Mouse (Mus musculus): ENCODE data around the gene Cacna1f.

Gene Cacna1f

DNA sequence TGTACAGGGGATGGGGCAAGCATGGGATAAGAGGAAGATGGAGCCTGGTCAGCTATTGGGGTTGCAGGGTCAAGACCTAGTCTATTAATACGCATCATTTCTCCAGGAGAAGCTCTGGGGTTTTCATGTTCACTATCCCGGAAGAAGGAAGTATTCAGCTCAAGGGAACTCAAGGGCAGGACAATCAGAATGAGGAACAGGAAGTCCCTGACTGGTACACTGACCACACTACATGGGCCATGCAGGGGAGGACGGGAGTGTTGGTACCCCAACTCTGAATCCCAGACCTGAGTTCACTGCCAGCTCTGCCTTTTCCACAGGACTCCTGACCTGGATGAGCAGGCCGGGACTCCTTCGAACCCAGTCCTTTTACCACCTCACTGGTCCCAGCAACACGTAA, 25.7 kb downstream of the Cacna1f start:
- no peak for DNase-seq (ENCODE audit: low read depth, low spot score)

DNA sequence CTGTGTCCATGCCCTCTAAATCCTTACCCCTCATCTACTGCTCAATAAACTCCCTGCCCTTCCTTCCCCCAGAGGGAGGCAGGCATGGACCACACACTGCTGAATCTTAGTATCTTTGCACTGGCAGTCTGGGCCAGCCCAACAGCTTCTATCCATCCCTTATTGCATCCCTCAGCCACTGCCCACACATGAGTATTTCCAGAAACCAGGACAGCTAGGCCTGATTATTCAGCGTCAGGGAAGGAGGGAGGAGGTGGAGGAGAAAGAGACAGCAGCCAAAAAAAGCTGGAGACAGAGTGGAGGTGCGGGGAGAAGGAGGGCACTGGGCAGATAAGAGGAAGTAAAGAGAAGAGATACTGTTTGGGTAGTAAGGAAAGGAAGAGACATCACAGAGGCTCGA, 28.2 kb downstream of the Cacna1f start:
- peak; percentile 71 for DNase-seq (ENCODE audit: low read depth, low spot score)

DNA sequence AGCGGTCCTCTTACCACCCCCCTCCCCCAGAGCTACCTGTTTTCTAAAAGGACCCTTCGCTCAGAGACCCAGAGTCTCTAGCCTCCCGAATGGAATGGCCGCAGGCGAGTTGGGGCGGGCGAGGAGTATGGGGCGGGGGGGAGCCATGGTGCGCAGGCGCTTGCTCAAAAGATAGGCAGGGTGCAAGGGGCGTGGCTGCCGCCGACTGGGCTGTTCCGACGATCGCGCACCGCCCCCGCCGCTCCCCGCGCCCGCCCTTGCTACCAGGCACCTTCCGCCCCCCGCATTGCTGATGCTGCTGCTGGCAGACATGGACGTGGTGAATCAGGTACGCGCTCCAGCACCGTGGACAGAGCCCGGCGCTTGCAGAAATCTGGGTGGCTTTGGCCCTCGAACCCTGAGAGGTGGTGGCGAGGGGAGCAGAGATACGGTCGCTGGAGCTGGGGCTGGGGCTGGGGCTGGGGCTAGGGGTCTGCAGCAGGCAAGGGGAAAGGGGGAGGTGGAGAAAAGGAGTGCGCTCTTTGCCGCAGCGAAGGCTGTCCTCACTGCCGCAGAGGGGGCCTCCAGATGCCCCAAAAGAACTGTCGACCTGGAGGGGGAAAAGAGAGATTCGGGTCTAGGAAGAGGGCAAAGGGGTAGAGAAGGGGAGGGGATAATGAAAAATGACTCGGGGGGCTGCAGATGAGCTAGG, 31.7 kb downstream of the Cacna1f start, which contains the start of gene Syp:
Syp (plus strand) TSS at position 71 of the 691 bp plus-strand sequence.
- DNase-seq (ENCODE audit: low read depth, low spot score) = peak; percentile 57

DNA sequence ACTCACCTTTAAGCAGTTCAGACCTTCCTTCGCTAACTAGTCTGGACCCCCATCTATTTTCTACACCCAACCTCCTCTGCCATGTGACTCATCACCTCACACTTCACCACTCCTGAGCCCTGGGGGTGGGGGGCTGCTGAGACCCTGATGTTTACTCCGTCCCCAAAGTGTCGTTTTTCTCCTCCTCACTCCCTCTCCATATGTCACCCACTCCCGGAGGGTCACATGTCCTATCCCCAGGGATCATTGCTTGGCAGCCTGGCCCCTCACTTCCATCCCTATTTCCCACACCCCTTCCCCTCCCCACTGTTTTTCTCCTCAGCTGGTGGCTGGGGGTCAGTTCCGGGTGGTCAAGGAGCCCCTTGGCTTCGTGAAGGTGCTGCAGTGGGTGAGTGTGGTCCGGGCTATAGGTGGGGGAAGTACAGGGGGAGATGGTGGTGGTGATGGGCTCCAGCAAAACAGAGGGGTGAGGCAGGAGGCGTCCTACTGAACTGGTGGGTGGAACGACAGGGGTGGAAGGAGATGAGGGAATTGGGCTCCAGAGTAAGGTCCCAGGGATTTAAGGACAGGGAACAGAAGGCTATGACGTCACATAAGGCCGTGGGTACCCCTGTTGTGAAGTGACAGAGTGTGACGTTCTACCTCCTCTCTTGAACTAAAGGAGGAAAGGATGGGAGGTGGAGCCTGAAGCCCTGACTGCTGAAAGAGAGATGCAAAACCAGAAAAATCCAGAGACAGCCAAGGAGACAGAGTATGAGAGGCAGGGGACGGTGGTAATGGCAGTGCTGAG, 32.8 kb downstream of the Cacna1f start:
- no peak for DNase-seq (ENCODE audit: low read depth, low spot score)

DNA sequence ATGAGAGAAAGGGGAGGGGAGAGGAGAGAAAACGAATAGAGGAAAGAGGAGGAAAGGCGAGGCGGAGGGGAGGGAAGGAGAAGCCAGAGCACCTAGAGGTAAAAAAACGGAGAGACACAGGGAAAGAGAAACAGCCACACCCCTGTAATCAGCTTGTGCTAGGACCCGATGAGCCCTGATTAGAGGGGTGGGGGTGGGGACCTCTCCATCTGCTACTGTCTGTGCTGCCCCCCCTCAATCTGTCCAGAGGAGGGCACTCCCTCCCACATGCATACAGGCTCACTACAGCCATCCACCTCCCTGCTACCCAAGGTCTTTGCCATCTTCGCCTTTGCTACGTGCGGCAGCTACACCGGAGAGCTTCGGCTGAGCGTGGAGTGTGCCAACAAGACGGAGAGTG, 33.9 kb downstream of the Cacna1f start:
- no peak for DNase-seq (ENCODE audit: low read depth, low spot score)

DNA sequence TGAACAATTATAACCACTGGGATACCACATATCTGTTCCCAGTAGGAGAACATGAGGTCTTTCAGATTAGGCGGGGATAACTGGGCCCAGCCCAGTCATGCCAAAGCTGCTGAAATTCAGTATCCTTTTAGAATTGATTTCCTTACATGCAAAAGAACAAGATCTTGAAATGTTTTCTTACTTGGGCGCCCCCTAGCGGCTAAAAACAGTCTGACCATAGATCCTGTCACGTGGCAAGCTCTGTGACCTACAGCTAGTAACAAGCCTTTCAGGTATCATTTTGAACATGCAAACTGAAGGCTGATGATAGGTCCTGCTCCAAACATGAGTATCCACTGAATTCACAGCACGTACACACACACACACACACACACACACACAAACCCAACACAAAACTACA, 38.5 kb downstream of the Cacna1f start:
- no peak for DNase-seq (ENCODE audit: low read depth, low spot score)

DNA sequence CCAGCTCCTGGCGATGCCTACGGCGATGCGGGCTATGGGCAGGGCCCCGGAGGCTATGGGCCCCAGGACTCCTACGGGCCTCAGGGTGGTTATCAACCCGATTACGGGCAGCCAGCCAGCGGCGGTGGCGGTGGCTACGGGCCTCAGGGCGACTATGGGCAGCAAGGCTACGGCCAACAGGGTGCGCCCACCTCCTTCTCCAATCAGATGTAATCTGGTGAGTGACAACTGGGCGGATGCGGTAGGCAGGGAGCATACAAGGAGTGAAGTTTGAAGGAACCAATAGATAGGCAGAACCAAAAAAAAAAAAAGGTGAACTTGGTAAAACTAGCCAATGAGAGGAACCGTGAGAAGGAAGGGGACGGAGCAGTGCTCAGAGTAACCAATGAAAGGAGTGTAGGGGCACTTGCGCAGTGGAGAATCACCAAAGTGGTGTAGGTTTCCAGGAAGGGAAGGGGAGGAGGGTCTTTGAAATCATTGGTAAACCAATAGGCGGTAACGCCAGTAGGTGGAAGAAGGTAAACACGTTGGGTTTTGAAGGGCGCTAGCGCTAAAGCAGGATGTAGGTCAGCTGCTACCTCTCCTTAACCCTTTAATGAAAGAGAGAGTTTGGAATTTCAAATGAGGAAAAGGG, 41.9 kb downstream of the Cacna1f start:
- peak; percentile 76 for DNase-seq (ENCODE audit: low read depth, low spot score)

DNA sequence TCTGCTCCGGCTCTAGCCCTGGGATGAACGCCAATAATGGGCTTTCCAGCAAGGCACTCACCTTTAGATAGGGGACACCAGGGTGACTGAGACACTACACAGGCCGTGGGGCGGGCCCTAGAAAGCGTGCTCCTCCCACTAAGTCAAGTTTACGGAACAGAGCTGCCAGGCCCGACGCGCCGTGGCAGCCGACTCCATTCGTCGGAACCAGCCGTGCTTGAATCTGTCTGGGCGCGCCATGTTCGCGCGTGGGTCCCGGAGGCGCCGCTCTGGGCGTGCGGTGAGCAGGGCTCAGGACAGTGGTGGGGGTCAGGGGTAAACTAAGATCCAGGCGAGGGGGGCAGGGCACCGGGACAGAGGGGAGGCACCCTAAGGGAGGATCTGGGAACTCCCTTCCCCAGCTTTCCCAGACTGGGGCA, 50.3 kb downstream of the Cacna1f start, which contains the start of gene Prickle3:
Prickle3 (plus strand) TSS at position 40 of the 419 bp plus-strand sequence.
- DNase-seq (ENCODE audit: low read depth, low spot score) = no peak

DNA sequence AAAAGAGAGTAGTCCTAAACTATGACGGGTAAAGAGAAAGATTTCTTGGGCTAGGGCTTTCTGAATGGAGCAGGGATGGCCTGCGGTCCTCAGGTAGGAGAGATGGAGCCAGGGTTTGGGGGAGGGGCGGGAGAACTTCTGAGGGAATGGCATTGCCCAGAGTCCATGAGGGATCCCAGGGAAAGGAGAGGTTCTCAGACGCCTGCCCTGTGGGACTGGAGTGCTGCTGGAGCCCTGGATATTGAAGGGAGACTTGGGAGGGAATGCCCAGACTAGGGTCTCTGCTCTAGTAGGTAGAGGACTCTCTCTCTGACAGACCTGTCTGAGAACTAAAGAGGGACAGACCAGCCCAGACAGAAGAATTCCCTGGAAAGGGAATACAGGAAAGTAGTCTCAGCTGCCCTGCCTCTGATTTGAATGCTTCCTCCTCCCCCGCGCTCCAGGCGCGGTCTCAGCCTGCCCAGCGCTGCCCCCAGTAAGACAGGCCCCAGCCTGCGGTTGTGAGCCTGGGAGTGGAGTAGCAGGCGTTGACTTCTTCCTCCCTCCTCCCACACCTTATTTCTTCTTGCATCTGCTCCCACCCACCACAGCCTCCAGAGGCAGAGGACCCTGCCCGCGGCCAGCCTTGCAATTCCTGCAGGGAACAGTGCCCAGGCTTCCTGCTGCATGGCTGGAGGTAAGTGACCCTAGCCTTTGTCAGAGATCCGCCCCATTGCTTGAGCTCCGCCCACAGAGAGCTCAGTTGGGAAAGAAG, 51.3 kb downstream of the Cacna1f start:
- no peak for DNase-seq (ENCODE audit: low read depth, low spot score)

DNA sequence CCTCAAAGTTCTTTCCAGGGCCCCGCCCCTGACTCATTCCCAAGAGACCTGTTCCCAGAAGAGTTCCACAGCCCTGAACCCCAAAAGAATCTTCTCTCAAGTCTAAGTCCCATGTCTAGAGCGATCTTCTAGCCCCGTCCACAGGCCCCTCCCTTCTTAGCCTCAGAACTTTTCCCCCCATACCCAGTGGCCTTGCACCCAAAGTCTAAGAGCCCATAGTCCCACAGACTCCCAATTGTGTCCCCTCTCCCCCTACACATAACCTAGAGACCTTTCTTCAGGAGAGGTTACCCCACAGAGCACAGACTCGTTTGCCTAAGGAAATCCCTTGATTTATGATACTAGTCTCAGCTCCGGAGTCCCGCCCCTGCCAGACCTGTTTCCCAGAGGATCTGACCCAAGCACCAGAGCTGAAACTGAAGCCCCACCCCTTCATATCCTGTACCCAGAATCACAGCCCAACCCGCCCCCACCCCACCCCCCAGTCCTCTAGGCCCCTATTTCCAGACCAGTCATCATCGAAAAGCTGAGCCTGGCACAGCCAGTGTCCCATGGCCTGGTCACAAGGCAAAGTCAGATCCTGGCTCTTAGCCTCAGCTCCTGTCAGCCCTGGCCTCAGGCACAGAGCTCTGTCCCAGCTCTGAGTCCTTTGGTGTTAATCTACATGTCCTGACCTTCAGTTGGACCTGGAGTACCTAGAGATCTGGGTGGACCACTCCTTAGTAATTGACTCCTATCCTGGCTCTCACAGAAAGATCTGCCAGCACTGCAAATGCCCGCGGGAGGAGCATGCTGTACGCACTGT, 52.1 kb downstream of the Cacna1f start:
- DNase-seq (ENCODE audit: low read depth, low spot score) = no peak

DNA sequence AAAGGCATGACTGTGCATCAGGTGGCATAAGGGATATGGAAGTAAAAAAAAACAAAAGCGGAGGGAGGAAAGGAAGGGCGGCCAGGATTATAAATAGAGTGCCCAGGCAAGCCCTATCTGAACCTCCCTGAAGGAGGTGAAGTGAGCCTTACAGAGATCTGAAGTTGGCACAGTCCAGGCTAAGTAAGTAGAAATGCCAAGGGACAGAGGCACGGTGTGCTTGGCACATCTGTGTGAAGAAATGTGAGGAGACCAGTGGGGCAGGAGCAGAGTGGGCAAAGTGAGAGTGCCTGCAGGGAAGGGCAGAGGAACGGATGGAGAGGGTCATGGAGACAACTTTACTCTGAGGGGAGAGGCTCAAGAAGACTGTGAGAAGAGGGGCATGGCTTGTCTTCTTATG, 54.2 kb downstream of the Cacna1f start:
- no peak for DNase-seq (ENCODE audit: low read depth, low spot score)

DNA sequence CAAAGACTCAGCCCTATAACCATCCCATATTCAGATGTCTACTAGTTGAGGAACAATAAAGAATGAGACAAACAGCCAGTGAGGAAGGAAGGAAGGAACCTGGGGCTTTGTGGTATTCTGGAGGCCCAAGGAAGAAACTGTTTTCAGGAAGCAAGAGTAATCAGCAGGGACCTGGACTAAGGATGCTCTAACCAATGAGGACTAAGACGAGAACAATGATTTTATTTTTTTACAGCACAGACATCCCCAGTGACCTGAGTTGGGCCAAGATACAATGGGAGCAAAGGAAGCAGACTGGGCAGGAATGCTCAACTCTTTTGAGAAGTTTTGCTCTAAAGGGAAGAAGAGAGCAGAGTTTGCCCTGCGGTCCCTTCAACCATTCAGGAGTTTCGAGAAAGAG, 56.1 kb downstream of the Cacna1f start:
- no peak for DNase-seq (ENCODE audit: low read depth, low spot score)

DNA sequence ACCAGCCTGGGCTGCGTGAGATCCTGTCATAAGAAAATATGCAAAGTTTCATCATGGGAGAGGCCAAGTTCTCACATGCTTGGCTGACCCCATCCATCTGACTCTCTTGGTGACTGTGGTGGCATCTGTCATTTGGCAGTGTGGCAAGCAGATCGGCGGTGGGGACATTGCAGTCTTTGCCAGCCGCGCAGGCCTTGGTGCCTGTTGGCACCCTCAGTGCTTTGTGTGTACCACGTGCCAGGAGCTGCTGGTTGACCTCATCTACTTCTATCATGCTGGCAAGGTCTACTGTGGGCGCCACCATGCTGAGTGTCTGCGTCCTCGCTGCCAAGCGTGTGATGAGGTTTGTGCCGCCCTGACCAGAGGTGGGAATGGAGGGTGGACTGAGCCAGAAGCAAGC, 57.9 kb downstream of the Cacna1f start:
- DNase-seq (ENCODE audit: low read depth, low spot score) = no peak

DNA sequence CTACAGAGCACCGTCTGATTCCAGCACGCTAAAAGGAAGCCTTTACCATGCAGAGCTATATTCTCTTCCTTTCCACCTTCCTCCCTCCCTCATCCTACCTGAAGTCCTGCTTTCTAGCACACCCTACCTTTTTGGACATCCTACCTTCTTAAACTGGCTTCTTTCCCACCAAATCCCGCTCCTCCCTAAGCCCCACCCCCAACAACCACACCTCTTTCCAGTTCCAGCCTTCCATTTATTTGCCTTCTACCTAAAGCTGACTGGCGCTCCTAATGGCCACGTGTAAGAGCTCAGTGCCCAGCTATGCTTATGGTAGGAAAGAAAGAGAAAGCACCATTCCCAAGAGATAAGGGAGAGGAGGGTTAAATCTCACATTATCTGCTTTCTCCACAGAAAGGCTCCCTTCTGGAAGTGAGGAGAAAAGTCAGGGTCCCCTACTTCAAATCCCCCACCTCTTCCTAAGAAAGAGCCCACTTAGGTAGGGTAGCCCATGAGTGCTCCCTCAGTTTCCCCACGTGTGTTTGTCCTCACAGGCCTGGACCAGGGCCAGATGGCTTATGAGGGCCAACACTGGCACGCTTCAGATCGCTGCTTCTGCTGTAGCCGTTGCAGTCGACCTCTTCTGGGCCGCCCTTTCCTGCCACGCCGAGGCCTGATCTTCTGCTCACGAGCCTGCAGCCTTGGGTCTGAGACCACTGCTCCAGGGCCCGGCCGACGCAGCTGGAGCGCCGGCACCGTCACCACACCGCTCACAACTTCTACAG, 59.0 kb downstream of the Cacna1f start:
- no peak for DNase-seq (ENCODE audit: low read depth, low spot score)

DNA sequence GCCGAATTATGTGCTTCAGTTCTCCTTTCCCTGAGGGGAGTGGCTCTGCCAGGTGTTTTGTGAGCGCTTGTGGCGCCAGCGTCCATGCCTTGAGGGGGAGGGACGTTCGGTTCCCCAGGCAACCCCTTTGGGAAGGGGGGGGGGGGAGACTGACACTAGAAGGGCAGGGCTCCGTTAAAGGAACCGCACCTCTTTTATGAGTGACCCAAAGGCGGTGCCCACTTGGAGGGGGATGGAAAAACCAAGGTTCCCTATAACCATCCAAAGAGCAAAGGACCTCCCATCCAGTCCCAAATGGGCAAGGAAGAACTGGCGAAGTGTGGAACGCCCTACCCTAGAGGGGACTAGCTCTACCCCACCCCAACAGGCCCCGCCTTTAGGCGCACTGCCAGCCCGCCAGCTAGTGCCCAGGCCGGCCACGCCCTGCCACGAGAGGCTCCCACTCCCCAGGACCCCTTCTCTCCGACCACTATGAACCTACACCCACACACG, 63.6 kb downstream of the Cacna1f start:
- no peak for DNase-seq (ENCODE audit: low read depth, low spot score)

DNA sequence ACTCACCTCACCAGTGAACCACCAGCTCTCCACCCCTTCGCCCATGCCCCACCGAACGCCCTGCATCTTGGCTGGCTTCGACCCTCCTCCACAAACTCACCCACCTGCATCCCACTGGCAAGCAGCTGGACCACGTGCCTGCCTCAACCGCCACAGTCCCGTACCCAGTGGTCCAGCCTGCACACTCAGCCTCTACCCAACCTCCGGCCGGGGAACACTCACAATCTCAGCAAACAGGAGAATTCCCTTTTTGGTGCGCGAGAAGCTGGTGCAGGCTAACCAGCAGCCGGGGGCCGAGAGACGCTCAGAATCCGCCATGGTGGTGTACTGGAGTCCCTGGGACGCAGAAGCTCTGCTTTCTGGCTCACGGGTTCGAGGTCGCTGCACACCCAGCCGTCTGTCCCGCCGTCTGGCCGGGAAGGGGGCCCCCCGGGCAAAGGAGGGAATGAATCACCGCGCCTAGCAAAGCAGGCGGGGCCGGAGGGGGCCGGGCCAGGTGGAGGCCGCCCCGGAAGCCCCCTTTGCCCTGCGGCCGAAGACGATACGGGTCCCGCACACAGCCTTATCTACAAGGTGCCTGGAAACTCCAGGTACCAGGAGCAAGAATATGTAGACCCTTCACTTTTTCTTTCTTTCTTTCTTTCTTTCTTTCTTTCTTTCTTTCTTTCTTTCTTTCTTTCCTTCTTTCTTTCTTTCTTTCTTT, 64.2 kb downstream of the Cacna1f start, which contains the start of gene Plp2:
Plp2 (minus strand) TSS at position 470 of the 703 bp plus-strand sequence.
- no peak for DNase-seq (ENCODE audit: low read depth, low spot score)

DNA sequence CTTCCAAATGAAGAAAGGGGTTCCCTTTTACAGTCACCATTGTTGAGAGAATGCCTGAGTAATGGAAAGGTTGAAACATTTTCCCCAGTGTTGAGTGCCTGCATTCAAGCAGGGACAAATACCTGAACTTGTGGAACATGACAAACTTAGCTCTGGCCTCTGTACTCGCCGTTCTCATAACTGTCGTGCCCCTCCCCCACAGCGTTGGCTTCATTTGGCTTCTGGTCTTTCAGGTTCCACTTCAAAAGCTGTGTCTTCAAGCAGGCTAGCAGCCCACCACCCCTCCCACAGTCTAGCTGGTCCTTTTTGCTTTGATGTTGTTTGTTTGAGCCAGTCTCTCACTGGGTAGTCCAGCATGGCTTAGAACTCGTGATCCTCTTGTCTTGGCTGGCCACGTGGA, 65.9 kb downstream of the Cacna1f start:
- no peak for DNase-seq (ENCODE audit: low read depth, low spot score)

DNA sequence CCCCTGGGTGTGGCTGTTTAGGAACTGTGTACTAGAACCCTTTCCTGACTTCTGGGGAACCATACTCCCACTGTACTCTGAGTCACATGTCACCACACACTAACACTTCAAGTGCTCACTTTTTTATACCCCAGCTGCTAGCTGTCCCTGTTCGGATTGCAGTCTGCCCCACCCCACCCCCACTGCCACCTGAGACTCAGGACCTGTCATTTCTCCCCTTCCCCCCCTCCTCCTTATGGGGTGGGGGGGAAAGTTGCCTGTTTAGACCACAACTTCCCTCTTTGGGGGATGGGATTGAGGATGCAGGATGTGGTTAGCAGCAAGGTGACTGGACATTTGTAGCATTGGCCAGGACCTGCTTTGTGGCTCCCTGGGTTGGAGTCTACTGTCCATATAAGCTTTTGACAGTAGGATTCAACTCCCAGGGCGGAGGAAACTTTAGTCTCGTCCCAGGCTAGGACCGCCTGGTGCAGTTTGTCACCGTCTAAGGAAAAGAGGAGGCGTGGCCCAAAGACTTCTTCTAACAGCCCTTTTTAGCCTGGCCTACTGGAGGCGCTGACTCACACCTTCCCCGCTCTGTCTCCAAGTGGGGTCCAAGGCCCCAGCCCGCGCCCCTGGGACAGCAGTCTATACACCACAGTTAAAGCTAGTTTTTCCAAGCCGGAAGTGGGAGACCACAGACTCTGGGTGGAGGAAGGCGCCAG, 66.8 kb downstream of the Cacna1f start:
- no peak for DNase-seq (ENCODE audit: low read depth, low spot score)
